Mouse (Mus musculus) heart, embryonic 14.5 days (tissue): ENCODE results near the gene Opcml. TPM values are rescaled to one million over a fixed set of nuclear protein-coding genes. Genes with fewer than 3 reads are reported as not detected.

Experiments used
- ATAC-seq: fragments of 200-750 bp; cut with Nextera tagmentation; 2 replicates; pipeline ENCODE4 v1.8.0; 2017; ENCODE audit warnings: low read depth, moderate TSS enrichment; ENCODE audit not compliant: insufficient number of reproducible peaks, insufficient read depth, low FRiP score
- H3K27ac ChIP-seq, 2 experiments: fragments of 200-500 bp in 1 of 2; fragments of 300-500 bp in 1 of 2; sonication (generic) in 1 of 2; replicated peaks in 1 of 2; 2 replicates each; pipeline ENCODE4 v1.5.1; 2012 to 2014; ENCODE audit warnings: low read depth in 2 of 2, low read length in 2 of 2, control low read depth in 1 of 2, mild to moderate bottlenecking in 1 of 2, mixed read lengths in 1 of 2; ENCODE audit not compliant: control insufficient read depth in 1 of 2, insufficient read depth in 1 of 2
- H3K27me3 ChIP-seq: fragments of 300-500 bp; sonication (generic); 2 replicates; pipeline ENCODE4 v1.6.1; 2014; ENCODE audit warnings: mild to moderate bottlenecking, low read length, control low read depth; ENCODE audit not compliant: control insufficient read depth, insufficient read depth
- H3K36me3 ChIP-seq: fragments of 300-500 bp; sonication (generic); 2 replicates; pipeline ENCODE4 v1.6.1; 2014; ENCODE audit warnings: mild to moderate bottlenecking, control low read depth, low read length, mixed read lengths; ENCODE audit not compliant: control insufficient read depth, insufficient read depth
- H3K4me1 ChIP-seq, 2 experiments: fragments of 200-500 bp in 1 of 2; fragments of 300-500 bp in 1 of 2; sonication (generic) in 1 of 2; 2 replicates each; pipeline ENCODE4 v1.6.1; 2012 to 2014; ENCODE audit warnings: low read length in 2 of 2, control low read depth in 1 of 2, mixed read lengths in 1 of 2; ENCODE audit not compliant: control insufficient read depth in 2 of 2, insufficient read depth in 2 of 2
- H3K4me2 ChIP-seq: fragments of 300-500 bp; sonication (generic); 2 replicates; pipeline ENCODE4 v1.6.1; 2014; ENCODE audit warnings: mild to moderate bottlenecking, low read length
- H3K4me3 ChIP-seq, 2 experiments: fragments of 200-500 bp in 1 of 2; fragments of 300-500 bp in 1 of 2; sonication (generic) in 1 of 2; 2 replicates each; pipeline ENCODE4 v1.5.1; 2012 to 2014; ENCODE audit warnings: low read length in 2 of 2, mild to moderate bottlenecking in 2 of 2, control low read depth in 1 of 2, low read depth in 1 of 2, moderate library complexity in 1 of 2; ENCODE audit not compliant: control insufficient read depth in 1 of 2, insufficient read depth in 1 of 2
- H3K9ac ChIP-seq: fragments of 300-500 bp; sonication (generic); 2 replicates; pipeline ENCODE4 v1.6.1; 2014; ENCODE audit warnings: mild to moderate bottlenecking, low read length
- H3K9me3 ChIP-seq: fragments of 300-500 bp; sonication (generic); 2 replicates; pipeline ENCODE4 v1.6.1; 2016; ENCODE audit warnings: low read length, control low read depth; ENCODE audit not compliant: control insufficient read depth
- WGBS: fragments of 180-500 bp; shearing (Covaris S2); extraction: QIAGEN DNeasy Blood & Tissue Kit; methylation state at CpG from one replicate; pipeline ENCODE4 v1.1.7; 2014; 5-methylcytosine and 5-hydroxymethylcytosine counted together
- polyA plus RNA-seq: library from polyadenylated mRNA; unstranded; fragments of >200 nt; fragmentation: Nextera tagmentation; extraction: Ambion mirVana; gene quantifications from 2 replicates; pipeline ENCODE4 v1.2.1, GENCODE M21; 2014

Gene Opcml
- polyA plus RNA-seq, 1 experiment from 2014 or later = 1.6 TPM

DNA sequence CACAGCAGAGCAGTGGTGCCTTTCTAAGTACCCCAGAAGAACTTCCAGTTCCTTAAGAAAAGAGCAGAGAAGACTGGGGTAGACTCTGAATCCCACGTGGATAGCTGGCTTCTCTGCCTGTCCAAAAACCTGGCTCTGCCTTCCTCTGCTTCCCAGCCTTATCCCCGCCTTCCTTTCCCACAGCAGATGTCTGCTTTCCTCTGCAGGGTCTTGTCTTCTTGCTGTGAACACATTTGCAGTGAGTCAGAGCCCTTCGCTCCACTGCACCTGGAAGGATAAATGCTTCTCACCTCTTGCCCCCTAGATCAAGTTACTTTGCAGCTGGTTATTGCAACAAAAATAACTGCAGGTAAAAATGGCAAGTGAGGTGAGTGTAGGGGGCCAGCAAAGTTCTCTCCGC is 290.1 kb downstream of the Opcml start:
- 63% methylated on average over 4 of the region's 4 CpGs for WGBS
- Histone ChIP-seq H3K27ac (no peak overlapping the region), H3K9me3 (no peaks in the 10 kb centered on the region), H3K36me3 (no peaks in the 10 kb centered on the region), H3K4me2 (no peak overlapping the region), H3K4me1 (peaks cover 5 to 9% of the 10 kb centered on the region in 2 experiments; a peak in 2 of 4 replicates), H3K27me3 (no peaks in the 10 kb centered on the region), H3K9ac (no peak overlapping the region), H3K4me3 (no peak overlapping the region)
- no peak for ATAC-seq

DNA sequence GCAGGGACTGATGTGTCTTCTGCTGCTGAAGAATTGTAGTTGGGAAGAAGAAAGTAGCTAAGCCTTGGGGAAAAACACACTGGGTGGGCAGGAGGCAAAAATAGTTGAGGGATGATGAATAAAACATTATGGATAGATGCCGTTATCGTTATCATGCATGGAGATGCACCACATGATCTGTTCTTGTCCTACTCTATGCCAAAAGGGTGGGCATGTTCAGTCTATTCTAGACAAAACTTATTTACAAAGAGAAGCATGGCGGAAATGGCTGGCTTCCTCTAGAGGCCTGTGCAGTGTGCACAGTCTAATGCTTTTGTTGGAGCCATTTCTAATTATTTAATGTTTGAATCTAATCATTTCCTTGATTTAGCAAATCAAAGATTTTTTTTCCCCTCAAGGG is 293.2 kb downstream of the Opcml start:
- Histone ChIP-seq H3K27ac (no peak overlapping the region), H3K4me1 (peaks cover 5 to 9% of the 10 kb centered on the region in 2 experiments; a peak in 2 of 4 replicates), H3K27me3 (no peaks in the 10 kb centered on the region), H3K36me3 (no peaks in the 10 kb centered on the region), H3K4me2 (no peak overlapping the region), H3K4me3 (no peak overlapping the region), H3K9ac (no peak overlapping the region), H3K9me3 (no peaks in the 10 kb centered on the region)
- 80% methylated on average over 3 of the region's 3 CpGs for WGBS
- ATAC-seq = no peak

DNA sequence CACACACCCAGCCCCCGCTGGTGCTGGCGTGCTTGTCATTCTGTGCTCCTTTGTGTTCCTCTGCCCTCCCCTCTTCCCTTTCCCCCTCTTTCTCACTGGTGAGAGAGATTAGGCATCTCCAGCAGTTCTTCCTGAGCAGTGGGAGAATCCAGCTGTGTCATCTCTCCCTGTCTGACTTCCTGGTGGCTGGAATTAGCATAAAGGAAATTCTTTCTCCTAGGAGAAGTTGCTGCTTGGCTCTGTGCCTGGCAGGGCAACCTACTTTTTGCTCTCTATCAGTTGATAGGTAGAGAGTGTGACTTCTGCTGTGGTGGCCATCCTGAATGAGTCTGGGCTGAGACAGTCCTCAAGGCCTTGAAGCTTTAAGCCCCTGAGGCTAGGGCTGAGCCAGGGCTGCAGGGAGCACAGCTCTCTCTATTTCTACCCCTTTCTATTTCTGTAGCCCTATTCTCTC is 293.7 kb downstream of the Opcml start:
- H3K4me2 ChIP-seq = no peak overlapping the region
- no peaks in the 10 kb centered on the region for H3K36me3 ChIP-seq
- peak overlapping the region in 1 of 2 experiments; percentile 47; a peak in 1 of 4 replicates for H3K27ac ChIP-seq
- H3K9ac ChIP-seq = no peak overlapping the region
- peaks cover 5 to 9% of the 10 kb centered on the region in 2 experiments; a peak in 2 of 4 replicates for H3K4me1 ChIP-seq
- ATAC-seq = no peak; the same call in 1 of the 2 replicates
- H3K9me3 ChIP-seq = no peaks in the 10 kb centered on the region
- no peak overlapping the region for H3K4me3 ChIP-seq
- 22% methylated on average over 2 of the region's 2 CpGs for WGBS
- no peaks in the 10 kb centered on the region for H3K27me3 ChIP-seq

DNA sequence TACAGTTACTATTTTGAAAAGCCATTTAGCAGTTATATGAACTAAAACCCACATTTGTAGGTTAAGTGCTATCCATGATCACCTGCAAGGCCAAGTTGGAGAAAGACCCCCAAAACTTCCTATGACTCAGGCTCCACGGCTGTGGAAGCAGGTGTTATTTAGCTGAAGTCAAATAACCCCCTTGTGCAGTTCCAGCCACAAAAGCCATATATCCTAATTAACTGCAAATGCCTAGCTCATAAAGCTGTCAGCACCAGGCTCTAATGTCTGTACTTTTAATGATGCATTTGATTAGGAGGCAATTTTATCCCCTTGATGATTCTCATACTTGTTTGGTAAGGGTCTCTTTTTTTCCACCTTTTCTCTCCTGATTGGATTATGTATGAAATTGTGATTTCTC is 300.8 kb downstream of the Opcml start:
- 65% methylated on average over 1 of the region's 1 CpGs for WGBS
- ATAC-seq = no peak

DNA sequence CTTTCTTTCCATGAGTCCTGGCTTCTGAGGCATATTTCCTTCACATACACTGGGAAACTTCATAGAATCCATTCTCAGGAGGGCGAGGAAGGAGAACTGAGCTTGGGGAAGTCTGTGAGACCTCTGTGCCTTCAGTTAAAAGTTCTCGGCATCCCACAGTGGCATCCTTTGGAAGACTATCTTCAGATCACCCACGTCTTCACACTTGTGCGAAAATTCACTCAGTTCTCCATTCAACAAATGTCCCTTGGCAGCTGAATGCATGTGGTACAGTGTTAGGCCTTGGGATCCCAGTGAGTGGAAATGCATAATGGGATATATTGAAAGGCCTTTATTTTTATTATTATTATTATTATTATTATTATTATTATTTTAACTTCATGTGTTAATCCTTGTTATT is 304.1 kb downstream of the Opcml start:
- 80% methylated on average over 4 of the region's 4 CpGs for WGBS
- Histone ChIP-seq H3K27ac (no peak overlapping the region), H3K36me3 (no peaks in the 10 kb centered on the region), H3K4me2 (no peak overlapping the region), H3K9me3 (no peaks in the 10 kb centered on the region), H3K4me3 (no peak overlapping the region), H3K9ac (no peak overlapping the region), H3K4me1 (no peaks in the 10 kb centered on the region), H3K27me3 (no peaks in the 10 kb centered on the region)
- no peak for ATAC-seq

More for the DNA sequence above, 300.8 kb downstream of the Opcml start:
- Histone ChIP-seq H3K36me3 (no peaks in the 10 kb centered on the region), H3K9ac (no peak overlapping the region), H3K4me3 (no peak overlapping the region), H3K4me2 (no peak overlapping the region), H3K4me1 (no peaks in the 10 kb centered on the region), H3K9me3 (no peaks in the 10 kb centered on the region), H3K27me3 (no peaks in the 10 kb centered on the region), H3K27ac (no peak overlapping the region)

DNA sequence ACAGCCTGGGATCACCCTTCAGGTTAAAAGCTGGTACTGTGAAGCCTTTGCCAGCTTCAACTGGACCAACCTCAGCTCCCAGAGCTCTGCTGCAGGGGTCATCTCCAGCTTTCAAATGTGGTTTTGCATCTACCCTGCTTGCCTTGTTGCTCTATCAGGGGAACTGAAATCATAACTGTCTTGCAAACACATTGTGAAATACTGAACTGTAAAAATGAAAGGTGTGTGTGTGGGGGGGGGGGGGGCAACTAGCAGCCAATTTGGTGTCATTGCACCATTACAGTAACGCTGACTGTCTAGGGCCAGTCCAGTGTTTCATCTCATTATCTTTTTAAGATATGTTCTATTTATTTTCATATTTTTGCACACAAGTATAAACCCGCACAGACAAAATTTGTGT is 305.6 kb downstream of the Opcml start:
- WGBS = 93% methylated on average over 2 of the region's 2 CpGs
- no peak overlapping the region for H3K9ac ChIP-seq
- H3K27ac ChIP-seq = no peak overlapping the region
- H3K36me3 ChIP-seq = no peaks in the 10 kb centered on the region
- no peak for ATAC-seq
- no peak overlapping the region for H3K4me3 ChIP-seq
- no peaks in the 10 kb centered on the region for H3K27me3 ChIP-seq
- H3K9me3 ChIP-seq = no peaks in the 10 kb centered on the region
- H3K4me2 ChIP-seq = no peak overlapping the region
- H3K4me1 ChIP-seq = no peaks in the 10 kb centered on the region

DNA sequence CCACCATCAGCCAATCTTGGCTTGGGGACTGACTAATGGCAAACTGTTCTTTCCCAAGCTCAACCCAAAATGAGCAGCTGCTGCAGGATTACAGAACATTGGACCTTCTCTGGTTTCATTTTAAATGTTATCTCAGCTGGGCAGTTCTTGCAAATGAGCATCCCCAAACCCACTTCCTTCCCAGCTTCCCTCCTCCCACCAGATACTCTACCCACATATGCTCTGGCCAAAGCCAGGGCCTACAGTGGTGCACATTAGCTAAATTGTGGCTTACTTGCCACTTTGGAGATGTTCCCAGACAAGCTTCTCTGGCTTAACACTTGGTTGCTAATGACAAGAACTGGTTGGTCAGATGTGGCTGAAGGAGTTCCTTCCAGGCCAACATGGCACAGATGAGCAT is 311.4 kb downstream of the Opcml start:
- Histone ChIP-seq H3K4me1 (no peaks in the 10 kb centered on the region), H3K27me3 (no peaks in the 10 kb centered on the region), H3K36me3 (no peaks in the 10 kb centered on the region), H3K27ac (no peak overlapping the region), H3K4me3 (no peak overlapping the region), H3K9me3 (no peaks in the 10 kb centered on the region), H3K9ac (no peak overlapping the region), H3K4me2 (no peak overlapping the region)
- no peak for ATAC-seq

DNA sequence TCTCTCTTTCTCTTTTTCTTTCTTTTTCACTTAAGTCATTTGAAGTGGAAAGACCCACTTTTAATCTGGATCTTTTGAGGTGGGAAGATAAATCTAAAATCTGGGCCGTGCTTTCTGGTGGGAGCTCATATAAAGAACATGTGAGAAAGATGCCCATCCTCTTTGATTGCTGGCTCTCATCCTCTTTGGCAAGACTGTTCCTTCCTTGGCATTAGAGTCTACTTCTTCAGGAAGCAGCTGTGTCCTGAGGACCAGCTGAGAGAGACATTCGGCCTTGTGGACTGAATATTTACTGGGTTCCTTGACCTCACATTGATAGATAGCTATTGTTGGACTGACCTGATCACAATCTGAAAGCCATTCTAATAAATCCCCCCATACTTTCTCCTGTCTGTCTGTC is 331.3 kb downstream of the Opcml start:
- H3K4me1 ChIP-seq = no peaks in the 10 kb centered on the region
- no peaks in the 10 kb centered on the region for H3K9me3 ChIP-seq
- H3K9ac ChIP-seq = no peak overlapping the region
- no peaks in the 10 kb centered on the region for H3K27me3 ChIP-seq
- no peak for ATAC-seq
- H3K4me3 ChIP-seq = no peak overlapping the region
- no peaks in the 10 kb centered on the region for H3K36me3 ChIP-seq
- WGBS = 61% methylated on average over 2 of the region's 2 CpGs
- no peak overlapping the region for H3K27ac ChIP-seq
- no peak overlapping the region for H3K4me2 ChIP-seq
